Mouse (Mus musculus) urinary bladder, postnatal 0 days (tissue): ENCODE results near the gene Large2. TPM values are rescaled to one million over a fixed set of nuclear protein-coding genes. Genes with fewer than 3 reads are reported as not detected.

Experiments used
- microRNA-seq: library from miRNA; unstranded; fragments of <30 nt; microRNA quantifications from one replicate; pipeline ENCODE4, GENCODE M21; 2016
- polyA plus RNA-seq: library from polyadenylated mRNA; unstranded; fragments of >200 nt; fragmentation: Nextera tagmentation; extraction: Ambion mirVana; gene quantifications from 2 replicates; pipeline ENCODE4 v1.2.1, GENCODE M21; 2015

Large2 gene
- 2.4 and 2.8 TPM in 2 replicates for polyA plus RNA-seq

DNA sequence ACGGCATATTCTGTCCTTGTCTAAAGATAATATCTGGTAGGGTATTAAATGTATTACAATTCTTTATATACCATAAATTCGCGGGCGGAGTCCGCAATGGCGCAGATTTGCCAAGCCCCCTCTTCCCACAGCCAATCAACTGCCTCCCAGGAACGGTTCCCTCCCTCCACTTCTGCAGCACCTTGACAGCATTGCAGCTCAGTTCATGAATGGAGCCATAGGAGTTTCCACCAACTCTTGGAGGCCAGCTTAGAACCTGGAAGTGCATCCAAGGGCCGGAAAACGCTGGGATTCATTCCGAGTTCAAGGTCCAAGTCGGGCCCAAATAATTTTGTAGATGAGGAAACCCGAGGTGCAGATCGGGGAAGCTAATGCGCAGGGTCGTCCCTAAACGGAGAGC is at the start of gene Large2, which contains the start of gene Pex16:
Gene Large2, minus strand, starts transcription at position 356 of the 400 bp plus-strand sequence.
Gene Pex16, plus strand, starts transcription at position 163 of the 400 bp plus-strand sequence.

DNA sequence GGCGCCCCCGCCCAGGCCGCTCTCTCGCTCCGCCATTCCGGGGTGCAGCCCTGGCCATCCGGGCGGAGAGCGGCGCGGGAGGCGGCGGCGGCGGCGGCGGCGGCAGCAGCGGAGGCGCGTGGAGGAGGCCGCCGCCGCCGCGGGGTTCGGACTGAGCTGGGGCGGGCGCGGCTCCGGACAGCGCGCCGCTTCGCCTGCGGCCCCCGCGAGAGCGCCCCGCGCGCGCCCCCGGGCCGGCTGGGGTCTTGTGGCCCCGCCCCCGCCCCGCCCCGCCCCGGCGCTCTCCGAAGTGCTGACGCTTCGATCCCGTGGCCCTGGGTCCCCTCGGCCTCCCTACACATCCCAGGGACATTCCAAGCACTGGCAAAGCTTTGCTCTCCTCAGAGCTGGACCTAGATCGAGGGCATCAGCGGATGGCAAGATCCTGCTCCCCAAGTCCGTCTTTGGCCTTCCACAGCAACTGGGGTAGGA is 26.5 kb upstream of the Large2 start, which contains the start of gene Mapk8ip1:
Gene Mapk8ip1, minus strand, starts transcription at position 173 of the 471 bp plus-strand sequence.

DNA sequence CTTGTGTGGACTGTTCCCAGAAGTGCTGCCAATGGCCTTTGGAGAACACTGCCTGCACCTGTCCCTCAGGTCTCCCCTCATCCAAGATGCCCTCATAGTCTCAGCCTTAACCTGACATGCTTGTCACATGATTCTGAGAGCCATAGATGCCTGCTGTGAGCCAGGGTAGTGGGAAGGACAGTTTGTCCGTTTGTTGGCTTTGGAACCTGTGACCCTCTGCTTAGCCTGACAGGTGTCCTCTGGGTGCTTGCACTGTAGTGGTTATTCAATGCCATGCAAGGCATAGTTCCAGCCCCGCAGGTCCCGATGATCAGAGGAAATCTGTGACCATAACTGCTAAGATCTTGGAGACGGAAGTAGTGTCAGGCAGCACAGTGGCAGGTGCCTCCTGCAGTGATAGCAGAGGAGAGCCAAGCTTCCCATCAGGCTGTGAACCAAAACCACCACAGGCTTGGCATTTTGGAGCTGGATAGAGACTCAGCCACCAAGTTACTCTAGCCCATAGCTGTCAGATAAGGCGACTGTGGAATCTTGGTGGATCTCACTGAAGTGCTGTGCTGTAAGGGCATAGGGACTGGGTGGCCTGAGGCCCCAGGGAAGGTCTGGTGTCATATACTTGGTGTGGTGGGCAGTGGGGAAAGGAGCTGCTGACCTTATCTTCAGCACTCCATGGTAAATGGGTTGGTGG is 7.4 kb upstream of the Large2 start, which contains the start of gene 1700029I15Rik:
Gene 1700029I15Rik, plus strand, starts transcription at position 638 of the 688 bp plus-strand sequence.

Small RNA genes within 50 kb of the gene (microRNA-seq; reads per million reads assigned to microRNA genes)
- not detected for gene Mir7000

Other genes starting within 250 kb of the Large2 start
- gene Pex16, start 193 bp downstream of the Large2 start, polyA plus RNA-seq = 20.7 and 25.5 TPM in 2 replicates
- gene 1700029I15Rik, start 7.7 kb upstream of the Large2 start, polyA plus RNA-seq = 1.3 and 1.7 TPM in 2 replicates
- gene Mapk8ip1, start 26.4 kb upstream of the Large2 start, polyA plus RNA-seq = 11.1 and 12.1 TPM in 2 replicates
- gene Cry2, start 59.2 kb upstream of the Large2 start, polyA plus RNA-seq = 16.1 and 17.6 TPM in 2 replicates
- gene Slc35c1, start 85.7 kb upstream of the Large2 start, polyA plus RNA-seq = 15.0 and 16.8 TPM in 2 replicates
- gene Chst1, start 224.8 kb upstream of the Large2 start, polyA plus RNA-seq = 7.5 and 9.6 TPM in 2 replicates